Mouse (Mus musculus): ENCODE results near the gene Tmeff2. TPM values are rescaled to one million over a fixed set of nuclear protein-coding genes. Genes with fewer than 3 reads are reported as not detected.
A peak's percentile ranks its signal among the peaks of the same experiment; 100 is the strongest.

Tmeff2 gene
- polyA plus RNA-seq, 1 experiment from 2014 or later, result 1.6 TPM

DNA sequence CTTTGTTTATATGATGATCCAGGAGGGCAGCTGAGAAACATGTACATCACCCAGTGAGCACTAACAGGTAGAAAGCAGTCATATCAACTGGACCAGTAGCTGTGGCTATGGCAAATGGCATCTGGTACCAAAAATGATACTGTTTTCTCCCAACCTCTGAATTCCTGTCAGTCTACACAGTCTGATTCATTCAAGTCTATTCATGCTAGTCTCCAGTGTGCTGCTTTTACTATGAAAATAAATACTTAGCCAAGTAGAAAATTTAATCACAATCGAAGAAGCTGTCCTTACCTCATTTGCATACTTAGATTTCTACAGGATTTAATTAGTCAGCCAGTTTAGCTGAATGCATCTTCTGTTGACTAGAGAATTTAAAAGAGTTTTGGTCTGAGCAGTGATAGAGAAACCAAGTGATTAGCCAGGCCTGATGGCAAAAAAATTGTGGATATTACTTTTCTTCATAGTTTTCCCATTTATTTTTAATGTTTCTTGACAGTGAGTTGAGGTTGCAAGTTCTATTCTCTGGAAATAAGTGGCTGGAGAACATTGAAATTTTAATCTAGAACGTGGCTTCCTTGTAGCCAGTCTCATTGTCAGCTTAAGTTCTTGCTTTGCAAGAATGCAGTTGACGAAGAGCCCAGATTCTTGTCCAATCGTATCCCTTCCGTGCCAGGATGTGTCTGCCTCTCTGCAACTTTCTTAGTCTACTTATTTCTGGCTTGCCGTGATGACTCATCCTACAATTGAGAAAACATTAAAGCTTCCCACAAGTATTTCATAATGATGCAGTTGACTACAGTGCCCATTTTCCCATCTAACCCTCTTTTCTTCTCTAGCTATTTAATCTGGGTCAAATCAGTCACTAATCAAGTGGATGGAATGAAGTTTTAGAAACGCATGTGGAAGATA is 39.9 kb downstream of the Tmeff2 start:
- no peak overlapping the region for H3K4me3 ChIP-seq
- no peaks in the 10 kb centered on the region for H3K4me1 ChIP-seq (replicated peaks)
- no peak overlapping the region for H3K4me2 ChIP-seq
- ATAC-seq (replicated peaks; ENCODE audit: insufficient number of reproducible peaks, insufficient read depth, low FRiP score, low read depth), result no peak
- H3K27ac ChIP-seq, result no peak overlapping the region
- no peak overlapping the region for H3K9ac ChIP-seq
- WGBS, result 69% methylated on average over 7 of the region's 7 CpGs
- no peaks in the 10 kb centered on the region for H3K9me3 ChIP-seq (replicated peaks)
- no peaks in the 10 kb centered on the region for H3K36me3 ChIP-seq
- H3K27me3 ChIP-seq, result no peaks in the 10 kb centered on the region

GRCm38 (mm10) chr1:50948575-50948974 is 48.1 kb downstream of the Tmeff2 start:
- Histone ChIP-seq H3K27ac (no peak overlapping the region), H3K9ac (no peak overlapping the region), H3K9me3 (replicated peaks) (no peaks in the 10 kb centered on the region), H3K4me2 (no peak overlapping the region), H3K4me3 (no peak overlapping the region), H3K27me3 (no peaks in the 10 kb centered on the region), H3K36me3 (no peaks in the 10 kb centered on the region), H3K4me1 (replicated peaks) (no peaks in the 10 kb centered on the region)
- no peak for ATAC-seq (replicated peaks; ENCODE audit: insufficient number of reproducible peaks, insufficient read depth, low FRiP score, low read depth)
- 76% methylated on average over 1 of the region's 1 CpGs for WGBS

GRCm38 (mm10) chr1:50958844-50959243 is 58.4 kb downstream of the Tmeff2 start:
- Histone ChIP-seq H3K9me3 (replicated peaks) (no peaks in the 10 kb centered on the region), H3K4me1 (replicated peaks) (no peaks in the 10 kb centered on the region), H3K27me3 (no peaks in the 10 kb centered on the region), H3K36me3 (no peaks in the 10 kb centered on the region), H3K4me2 (no peak overlapping the region), H3K9ac (no peak overlapping the region), H3K4me3 (no peak overlapping the region), H3K27ac (no peak overlapping the region)
- 83% methylated on average over 1 of the region's 1 CpGs for WGBS
- ATAC-seq (replicated peaks; ENCODE audit: insufficient number of reproducible peaks, insufficient read depth, low FRiP score, low read depth), result no peak

DNA sequence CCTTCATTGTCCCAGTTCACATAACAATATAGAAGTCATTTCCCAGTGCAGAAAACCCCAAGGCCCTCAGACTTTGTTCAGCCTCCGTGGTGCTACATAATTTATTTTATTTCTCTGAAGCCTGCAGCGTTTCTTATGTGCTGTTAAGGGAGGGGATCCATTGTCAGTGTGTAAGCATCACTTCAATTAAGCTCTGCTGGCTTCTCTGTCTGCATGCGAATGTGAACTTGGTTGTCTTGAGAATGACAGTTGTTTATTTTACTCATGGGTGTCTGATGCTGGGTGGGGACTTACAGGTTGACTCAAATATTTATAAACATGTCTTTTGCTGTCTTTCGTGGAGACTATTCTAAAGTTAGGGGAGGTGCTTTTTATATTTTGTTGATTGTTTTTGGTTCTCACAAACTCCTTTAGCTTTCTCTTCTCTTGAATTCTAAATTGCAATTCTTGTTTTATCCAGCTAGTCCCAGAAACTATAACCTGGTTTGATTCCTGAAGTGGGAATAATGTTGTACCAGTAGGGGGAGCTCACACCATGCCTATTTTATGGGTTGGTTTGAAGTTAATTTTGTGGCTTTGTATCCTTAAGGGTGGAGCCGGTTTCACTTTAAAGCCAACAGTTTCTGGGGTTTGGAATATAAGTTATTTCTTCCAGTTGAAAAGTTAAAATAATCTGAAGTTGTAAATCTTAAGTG is 61.7 kb downstream of the Tmeff2 start:
- H3K9ac ChIP-seq, result no peak overlapping the region
- 39% methylated on average over 5 of the region's 5 CpGs for whole genome bisulfite sequencing
- no peak overlapping the region for H3K4me3 ChIP-seq
- no peaks in the 10 kb centered on the region for H3K4me1 ChIP-seq (replicated peaks)
- no peaks in the 10 kb centered on the region for H3K36me3 ChIP-seq
- no peaks in the 10 kb centered on the region for H3K27me3 ChIP-seq
- no peaks in the 10 kb centered on the region for H3K9me3 ChIP-seq (replicated peaks)
- 0 out of 2 replicates have a peak overlapping the region, but pooled peaks have one; percentile 12 for H3K4me2 ChIP-seq
- no peak overlapping the region for H3K27ac ChIP-seq
- ATAC-seq (replicated peaks; ENCODE audit: insufficient number of reproducible peaks, insufficient read depth, low FRiP score, low read depth), result no peak

- peak overlapping the region; percentile 12; the same call in 1 of the 2 replicates for H3K4me2 ChIP-seq
- H3K4me3 ChIP-seq, result no peak overlapping the region
- H3K9ac ChIP-seq, result no peak overlapping the region
- no peaks in the 10 kb centered on the region for H3K4me1 ChIP-seq (replicated peaks)
- H3K27ac ChIP-seq, result no peak overlapping the region
- H3K9me3 ChIP-seq (replicated peaks), result no peaks in the 10 kb centered on the region
- no peaks in the 10 kb centered on the region for H3K27me3 ChIP-seq
- ATAC-seq (replicated peaks; ENCODE audit: insufficient number of reproducible peaks, insufficient read depth, low FRiP score, low read depth), result no peak
- no peaks in the 10 kb centered on the region for H3K36me3 ChIP-seq
- 45% methylated on average over 4 of the region's 4 CpGs for WGBS
Observed at GRCm38 (mm10) chr1:50962649-50963000, 62.2 kb downstream of the Tmeff2 start.

GRCm38 (mm10) chr1:50969685-50970084 is 69.2 kb downstream of the Tmeff2 start:
- H3K27me3 ChIP-seq, result no peaks in the 10 kb centered on the region
- 63% methylated on average over 2 of the region's 2 CpGs for WGBS

GRCm38 (mm10) chr1:50970853-50971252 is 70.4 kb downstream of the Tmeff2 start:
- Histone ChIP-seq H3K4me3 (no peak overlapping the region), H3K36me3 (no peaks in the 10 kb centered on the region), H3K9me3 (replicated peaks) (no peaks in the 10 kb centered on the region), H3K4me2 (no peak overlapping the region), H3K27ac (no peak overlapping the region), H3K4me1 (replicated peaks) (no peaks in the 10 kb centered on the region), H3K27me3 (no peaks in the 10 kb centered on the region), H3K9ac (no peak overlapping the region)
- ATAC-seq (replicated peaks; ENCODE audit: insufficient number of reproducible peaks, insufficient read depth, low FRiP score, low read depth), result no peak
- 53% methylated on average over 2 of the region's 2 CpGs for WGBS

More at GRCm38 (mm10) chr1:50969685-50970084, 69.2 kb downstream of the Tmeff2 start:
- no peak overlapping the region for H3K9ac ChIP-seq
- H3K9me3 ChIP-seq (replicated peaks), result no peaks in the 10 kb centered on the region
- H3K27ac ChIP-seq, result no peak overlapping the region
- H3K4me2 ChIP-seq, result no peak overlapping the region
- no peaks in the 10 kb centered on the region for H3K4me1 ChIP-seq (replicated peaks)
- ATAC-seq (replicated peaks; ENCODE audit: insufficient number of reproducible peaks, insufficient read depth, low FRiP score, low read depth), result no peak
- H3K4me3 ChIP-seq, result no peak overlapping the region
- H3K36me3 ChIP-seq, result no peaks in the 10 kb centered on the region

DNA sequence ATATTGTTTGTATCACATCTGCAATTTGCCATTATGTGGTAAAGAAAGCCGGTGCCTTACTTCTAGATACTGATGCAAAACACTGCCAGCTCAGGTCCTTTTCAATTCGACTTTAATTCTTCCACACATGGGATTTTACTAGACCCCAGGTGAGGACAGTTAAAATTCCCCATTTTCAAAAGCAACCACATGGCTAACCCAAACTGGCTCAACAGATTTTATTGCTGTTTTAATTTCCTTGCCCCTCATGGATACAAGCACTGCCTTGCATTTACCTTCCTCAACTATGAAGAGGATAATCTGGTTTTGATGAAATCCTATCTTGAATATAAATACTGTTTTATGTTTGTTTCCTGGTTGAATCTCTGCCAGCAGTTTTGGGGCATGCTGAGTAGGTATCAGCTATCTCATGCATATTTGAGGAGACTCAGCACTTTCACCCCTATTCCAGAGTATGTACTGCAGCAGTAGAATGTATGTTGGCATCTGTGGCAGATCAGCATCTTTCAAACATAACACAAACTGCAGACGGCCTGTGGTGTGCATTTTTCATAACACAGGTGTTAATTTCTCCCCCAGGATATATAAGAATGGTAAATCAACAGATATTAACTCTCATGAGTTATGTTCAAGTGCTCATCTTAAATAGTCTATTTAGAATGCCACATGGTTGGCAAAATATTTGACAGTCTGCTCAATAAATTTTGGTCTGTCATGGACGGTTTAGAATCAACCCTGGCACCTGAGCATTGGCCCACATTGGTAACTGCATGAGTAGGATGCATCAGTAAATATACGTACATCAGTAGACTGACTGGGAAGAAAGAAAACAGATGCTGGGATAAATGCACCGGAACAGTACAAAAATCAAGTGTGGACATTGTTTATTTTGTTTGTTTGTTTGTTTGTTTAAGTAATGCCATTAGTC is 72.3 kb downstream of the Tmeff2 start:
- H3K36me3 ChIP-seq, result no peaks in the 10 kb centered on the region
- H3K9me3 ChIP-seq (replicated peaks), result no peaks in the 10 kb centered on the region
- no peaks in the 10 kb centered on the region for H3K27me3 ChIP-seq
- H3K4me1 ChIP-seq (replicated peaks), result no peaks in the 10 kb centered on the region
- no peak for ATAC-seq (replicated peaks; ENCODE audit: insufficient number of reproducible peaks, insufficient read depth, low FRiP score, low read depth)
- H3K27ac ChIP-seq, result no peak overlapping the region
- H3K9ac ChIP-seq, result no peak overlapping the region
- WGBS, result 78% methylated on average over 6 of the region's 6 CpGs
- H3K4me3 ChIP-seq, result no peak overlapping the region
- no peak overlapping the region for H3K4me2 ChIP-seq

DNA sequence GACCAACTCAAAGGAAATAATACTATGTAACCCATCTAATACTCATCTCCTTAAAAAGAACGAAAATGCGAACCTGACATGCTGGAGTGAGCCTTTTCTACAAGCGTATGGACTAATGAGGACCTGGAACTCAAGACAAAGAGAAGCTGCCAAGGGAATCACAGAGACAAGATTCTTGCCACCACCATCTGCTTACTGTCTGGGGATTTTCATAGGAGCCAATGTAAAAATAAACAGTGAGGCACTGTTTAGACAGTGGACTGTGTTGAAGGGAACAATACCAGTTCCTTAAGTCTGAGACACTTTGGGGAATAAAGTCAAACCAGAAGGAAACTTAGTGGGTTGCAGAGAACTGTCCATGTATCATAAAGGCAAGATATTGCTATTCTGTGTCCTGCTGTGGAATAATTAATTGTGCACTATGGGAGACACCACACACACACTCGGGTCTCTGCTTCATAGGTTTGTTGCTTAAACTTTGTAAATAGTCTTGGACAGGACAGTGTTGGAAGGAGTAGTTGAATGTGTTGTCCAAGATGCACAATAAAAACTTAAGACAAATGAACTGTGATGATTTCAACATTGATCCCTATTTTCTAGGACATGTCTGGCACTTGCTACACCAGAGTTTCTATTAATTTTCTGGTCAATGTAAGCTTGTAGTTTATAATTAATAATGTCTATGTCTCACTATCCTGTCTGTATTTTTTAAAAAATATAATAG is 79.1 kb downstream of the Tmeff2 start:
- H3K4me3 ChIP-seq, result no peak overlapping the region
- no peak for ATAC-seq (replicated peaks; ENCODE audit: insufficient number of reproducible peaks, insufficient read depth, low FRiP score, low read depth)
- H3K36me3 ChIP-seq, result no peaks in the 10 kb centered on the region
- H3K27ac ChIP-seq, result no peak overlapping the region
- H3K27me3 ChIP-seq, result no peaks in the 10 kb centered on the region
- H3K4me1 ChIP-seq (replicated peaks), result no peaks in the 10 kb centered on the region
- no peak overlapping the region for H3K4me2 ChIP-seq
- no peak overlapping the region for H3K9ac ChIP-seq
- 77% methylated on average over 4 of the region's 4 CpGs for WGBS
- no peaks in the 10 kb centered on the region for H3K9me3 ChIP-seq (replicated peaks)

DNA sequence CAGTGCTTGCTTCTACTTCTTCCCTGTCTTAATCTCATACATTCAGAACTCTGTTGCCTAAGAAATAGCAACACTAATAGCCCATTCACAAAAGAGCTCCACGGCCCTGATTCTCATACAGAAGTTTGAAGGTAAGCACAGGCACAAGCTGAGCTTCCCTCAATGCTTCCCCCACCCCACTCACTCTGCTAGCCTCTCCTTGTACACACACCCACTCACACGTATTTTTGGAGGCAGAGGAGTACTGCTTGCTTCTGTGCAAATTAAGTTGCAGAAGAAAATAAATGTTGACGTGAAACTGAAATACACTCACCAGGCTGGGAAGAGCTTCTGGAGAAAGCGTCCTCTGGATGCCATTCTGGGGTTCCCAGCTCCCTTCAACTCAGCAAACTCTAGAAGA is 80.1 kb downstream of the Tmeff2 start:
- Histone ChIP-seq H3K9me3 (replicated peaks) (no peaks in the 10 kb centered on the region), H3K4me3 (no peak overlapping the region), H3K9ac (no peak overlapping the region), H3K4me2 (no peak overlapping the region), H3K36me3 (no peaks in the 10 kb centered on the region), H3K27me3 (no peaks in the 10 kb centered on the region), H3K27ac (no peak overlapping the region), H3K4me1 (replicated peaks) (no peaks in the 10 kb centered on the region)
- ATAC-seq (replicated peaks; ENCODE audit: insufficient number of reproducible peaks, insufficient read depth, low FRiP score, low read depth), result no peak
- 79% methylated on average over 4 of the region's 4 CpGs for WGBS
